Mouse (Mus musculus) bone marrow macrophage, adult 2 months (primary cell): ENCODE measurements around the gene Ube2q1.

Experiments
- CTCF ChIP-seq: IDR thresholded peaks from 2 replicates; pipeline ENCODE4 v1.5.1; 2012; ENCODE audit warnings: low read depth, mild to moderate bottlenecking, low read length, moderate library complexity
- POLR2A ChIP-seq: IDR thresholded peaks from 2 replicates; pipeline ENCODE4 v1.6.1; 2012; ENCODE audit warnings: mild to moderate bottlenecking, low read depth, low read length, borderline replicate concordance

- TF ChIP-seq POLR2A, result no peak
- TF ChIP-seq CTCF, result no peak
These were observed 29.5 kb downstream of the Ube2q1 start for GRCm38 (mm10) chr3:89802876-89803275.
